ENCODE assay signal across 8 mouse cellular contexts in genomic region chr10:120872483-120872862, GRCm38 (mm10). TPM values are rescaled to one million over a fixed set of nuclear protein-coding genes. Genes with fewer than 3 reads are reported as not detected.
DNase-seq lines count a peak whose midpoint lies in the region; ATAC-seq and TF ChIP-seq lines count a peak whose summit lies in the region.

No protein-coding gene starts in this region.

- H3K4me3 ChIP-seq in liver, postnatal 0 days (ENCODE audit: low read depth, low read length) = 0 out of 2 replicates have a peak overlapping the region, but pooled peaks have one; percentile 4

- H3K27ac ChIP-seq in liver, postnatal 0 days (ENCODE audit: low read depth) = no peak overlapping the region

- H3K4me2 ChIP-seq in liver, postnatal 0 days (ENCODE audit: low read depth, low read length) = peak overlapping the region; percentile 54

- H3K27me3 ChIP-seq in liver, postnatal 0 days (ENCODE audit: insufficient read depth, low read length) = no peaks in the 10 kb centered on the region

- TF ChIP-seq CTCF in liver, postnatal 0 days (IDR thresholded peaks at IDR 0.05; ENCODE audit: low read depth) = peak; percentile 64

- H3K9me3 ChIP-seq in liver, postnatal 0 days (ENCODE audit: low read length) = no peaks in the 10 kb centered on the region

- WGBS in liver, postnatal 0 days (ENCODE audit: insufficient replicate concordance) = 11% methylated on average over 13 of the region's 13 CpGs

- no peak; the same call in 1 of the 2 replicates for TF ChIP-seq EP300 in liver, postnatal 0 days (IDR thresholded peaks at IDR 0.05; ENCODE audit: low read depth)

- peak; percentile 59 for DNase-seq in thymus, postnatal 0 days (ENCODE audit: low spot score)
- no peak for DNase-seq in thymus, adult 18-20 months
- DNase-seq in cerebellum, postnatal 14 days = peak; percentile 62 to 67
- peak; percentile 41 to 51 for DNase-seq in heart, adult 9 months (ENCODE audit: low spot score in 2 of 2)
- peak; percentile 39 for DNase-seq in kidney, adult 18-20 months
- DNase-seq in liver, postnatal 0 days = peak; percentile 48

- no peak overlapping the region for H3K9ac ChIP-seq in liver, postnatal 0 days (replicated peaks)

- peaks cover 6% of the 10 kb centered on the region; the same call in 1 of the 2 replicates for H3K4me1 ChIP-seq in liver, postnatal 0 days (ENCODE audit: insufficient read depth)

- ATAC-seq in liver, postnatal 0 days = peak; percentile 45; the same call in 1 of the 2 replicates
- ATAC-seq in neutrophil, adult 5-6 weeks (ENCODE audit: extremely low read depth, insufficient number of reproducible peaks, low FRiP score, poor library complexity, severe bottlenecking) = peak; percentile 56
- ATAC-seq in erythroid progenitor cell, adult 5-6 weeks (replicated peaks; ENCODE audit: low FRiP score, poor library complexity, severe bottlenecking) = no peak

- no peaks in the 10 kb centered on the region for H3K36me3 ChIP-seq in liver, postnatal 0 days (replicated peaks; ENCODE audit: insufficient read depth, low read length)

RNA-seq across cellular contexts. Expression of gene Msrb3, which starts 26.4 kb away (rescaled TPM):
- polyA plus RNA-seq in thymus, postnatal 0 days (2015; fragmentation: Nextera tagmentation; extraction: Ambion mirVana) = 2.3 and 3.3 TPM in 2 replicates
- 2.5 and 2.7 TPM in 2 replicates for polyA plus RNA-seq in liver, postnatal 0 days (2015; fragmentation: Nextera tagmentation; extraction: Ambion mirVana)
- not detected in 2 replicates for total RNA-seq in neutrophil, adult 5-6 weeks (2017)
- total RNA-seq in erythroid progenitor cell, adult 5-6 weeks (2015; ENCODE audit: low replicate concordance) = not detected in 2 replicates
- 0.30 and 0.64 TPM in 2 replicates for total RNA-seq in erythroid progenitor cell, adult 5-6 weeks (2017; ENCODE audit: low replicate concordance)

Comparison
In these comparisons a context has a peak if more than half of its experiments do, and no peak if none do; other contexts are left out.
1. DNase-seq: peak in thymus, postnatal 0 days (single experiment), cerebellum, postnatal 14 days (2 of 2), heart, adult 9 months (2 of 2), kidney, adult 18-20 months (single experiment) and liver, postnatal 0 days (single experiment); none in thymus, adult 18-20 months (0 of 2).